Mouse (Mus musculus) spleen, postnatal 4 days (tissue): Measurements from ENCODE around the gene Ahnak.
"Not testable (repeated sequence)": the region's sequence is repeated elsewhere in the genome, so short reads cannot be mapped to it uniquely, and the experiment has no call there.

ENCODE experiments used
- DNase-seq, 2 experiments: peaks; one replicate each; pipeline ENCODE4 v3.0.0; 2022; ENCODE audit warnings: low spot score in 2 of 2

The Ahnak gene

DNA sequence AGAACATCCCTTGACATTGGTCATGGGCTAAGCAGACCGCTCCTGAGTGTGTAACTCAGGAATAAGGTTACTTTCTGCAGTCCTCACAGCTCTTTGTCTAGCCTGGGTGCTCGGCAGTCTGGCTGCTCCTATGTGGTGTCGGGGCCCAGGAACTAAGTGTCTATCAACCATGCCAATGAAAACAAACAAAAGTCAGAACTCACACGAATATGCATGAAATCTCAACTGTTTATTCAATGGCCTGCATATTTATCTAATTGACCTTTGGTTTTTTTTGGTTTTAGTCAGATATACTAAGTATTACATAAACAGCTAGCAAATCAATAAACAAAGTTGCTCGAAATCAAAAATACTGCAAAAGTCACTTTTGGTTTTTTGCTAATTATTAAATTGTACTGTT, 106.0 kb downstream of the Ahnak start:
- DNase-seq = no peak

DNA sequence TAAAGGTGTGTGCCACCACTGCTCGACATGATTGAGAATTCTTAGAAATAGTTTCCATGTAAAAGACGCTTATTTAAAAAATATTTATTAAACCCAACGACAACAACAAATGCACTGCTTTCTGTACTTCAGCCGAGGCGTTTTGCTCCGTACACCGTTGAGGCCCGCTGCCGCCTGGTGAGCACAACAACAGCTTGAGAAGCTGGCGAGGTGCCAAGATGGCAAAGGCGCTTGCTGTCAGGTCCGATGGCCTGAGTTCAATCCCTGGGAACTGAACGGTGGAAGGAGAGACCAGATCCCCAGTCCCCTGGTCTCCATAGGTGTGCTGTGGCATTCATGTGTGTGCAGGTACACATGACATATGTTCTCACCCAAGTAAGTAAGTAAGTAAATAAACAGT, 108.4 kb downstream of the Ahnak start:
- no peak for DNase-seq

DNA sequence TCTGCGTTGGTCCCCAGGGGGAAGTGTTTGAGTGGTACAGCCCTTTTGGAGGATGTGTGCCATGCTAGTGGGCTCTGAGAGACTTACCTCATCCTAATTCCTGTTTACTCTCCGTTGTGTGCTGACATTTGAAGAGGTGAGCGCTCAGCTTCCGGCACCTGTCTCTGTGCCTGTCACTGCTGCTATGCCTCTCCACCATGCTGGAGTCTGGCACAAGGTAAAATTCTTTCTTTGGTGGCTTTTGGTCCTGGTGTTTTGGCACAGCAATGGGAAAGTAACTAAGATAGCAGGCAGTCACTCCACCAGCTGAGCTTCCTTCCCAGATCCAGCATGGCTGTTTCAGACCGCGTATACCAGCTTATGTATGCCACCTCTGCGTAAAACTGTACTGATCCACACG, 110.7 kb downstream of the Ahnak start:
- no peak for DNase-seq

DNA sequence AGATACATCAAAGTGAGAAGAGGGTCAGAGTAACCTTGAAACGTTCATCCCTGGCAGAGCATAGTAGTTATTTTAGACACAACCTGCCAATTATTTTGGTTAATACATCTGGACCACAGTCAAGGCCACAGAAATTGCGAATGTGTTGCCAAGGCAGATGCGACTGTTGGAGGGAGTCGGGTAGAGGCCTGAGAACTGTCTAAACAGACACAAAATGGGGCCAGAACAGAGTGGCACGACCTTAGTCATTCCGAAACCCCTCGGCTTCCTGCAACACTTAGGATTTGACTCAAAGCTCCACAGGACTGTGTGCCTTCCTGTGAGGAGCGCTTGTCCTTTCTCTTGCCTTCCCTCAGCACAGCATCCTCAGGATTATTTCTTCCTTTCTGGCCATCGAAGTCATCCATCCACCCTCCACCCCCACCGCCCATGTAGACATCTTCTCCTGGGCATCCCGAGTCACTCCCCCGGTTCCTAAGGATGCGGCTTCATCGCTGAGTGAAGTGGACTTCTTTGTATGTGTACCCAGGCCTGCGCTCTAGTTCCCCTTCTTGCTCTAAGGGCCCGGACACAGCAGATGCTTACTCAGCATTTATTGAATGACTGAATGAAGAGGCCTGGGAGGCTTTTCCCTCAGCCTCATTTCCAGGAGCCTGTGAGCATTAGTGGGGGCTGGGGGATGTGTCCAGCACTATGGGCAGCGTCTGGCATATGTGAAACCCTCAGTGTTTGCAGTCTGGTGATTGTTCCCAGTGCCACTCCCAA, 111.4 kb downstream of the Ahnak start:
- no peak for DNase-seq

DNA sequence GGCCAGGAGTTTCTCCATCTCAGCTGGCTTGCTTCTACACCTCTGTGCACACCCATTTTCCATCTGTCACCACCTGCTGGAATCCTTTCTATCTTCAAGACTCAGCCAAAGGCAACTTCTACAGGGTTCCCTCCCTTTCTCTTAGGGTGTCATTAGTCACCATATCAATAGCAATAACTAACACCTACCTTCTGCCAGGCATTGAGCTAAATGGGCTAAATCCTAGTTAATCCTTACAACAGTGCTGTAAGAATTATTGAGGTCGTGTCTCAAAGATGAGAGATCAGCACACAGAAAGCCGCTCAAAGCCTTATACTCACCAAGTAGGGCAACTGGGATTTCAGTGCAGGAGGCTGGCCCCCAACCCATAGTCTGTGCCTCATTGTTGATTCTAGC, 112.0 kb downstream of the Ahnak start:
- no peak for DNase-seq

DNA sequence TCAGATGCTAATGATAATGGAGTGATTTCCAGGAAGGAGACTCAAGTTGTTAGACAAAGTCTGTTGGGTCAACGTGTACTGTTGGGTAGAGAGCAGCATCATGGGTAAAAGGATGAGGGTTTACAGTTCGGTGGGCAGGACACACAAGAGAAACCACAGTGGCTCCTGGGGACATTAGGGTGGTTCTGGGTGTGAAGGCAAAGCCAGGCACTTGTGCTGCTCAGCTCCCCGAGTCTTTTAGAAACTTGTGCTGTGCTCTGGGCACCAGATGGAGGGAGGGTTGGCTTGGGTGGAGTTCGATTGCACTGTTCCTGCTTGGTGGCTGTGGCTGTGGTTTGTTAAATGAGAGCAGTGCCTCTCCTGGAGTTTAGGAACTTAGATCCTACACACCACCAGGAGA, 114.9 kb downstream of the Ahnak start:
- no peak for DNase-seq

DNA sequence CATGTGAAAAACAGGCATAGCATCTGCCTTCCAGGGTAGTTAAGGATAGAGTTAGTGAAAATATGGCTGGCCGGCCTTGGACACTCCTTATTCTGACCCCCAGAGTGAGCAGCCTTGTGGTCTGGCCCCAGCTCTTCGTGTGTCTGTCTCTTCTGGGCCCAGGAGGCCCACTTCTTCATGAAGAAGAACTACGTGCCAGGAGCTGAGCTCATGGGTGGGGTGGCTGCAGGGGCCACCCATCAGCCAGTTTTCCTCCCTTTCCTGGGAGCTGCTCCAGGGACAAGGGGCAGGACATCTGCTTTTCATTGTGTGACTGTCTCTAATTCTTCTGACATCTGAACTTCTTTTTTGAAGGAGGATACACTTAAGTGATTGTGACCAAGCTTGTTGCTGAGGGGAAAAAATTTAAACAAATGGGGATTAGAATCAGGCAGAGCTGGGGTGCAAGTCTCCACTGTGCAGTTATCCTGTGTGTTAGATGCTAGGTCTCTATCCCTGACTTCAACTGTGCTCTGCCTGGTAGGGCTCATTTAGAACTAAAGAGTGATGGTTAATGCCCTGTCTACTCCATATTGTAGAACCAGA, 116.1 kb downstream of the Ahnak start:
- no peak for DNase-seq

DNA sequence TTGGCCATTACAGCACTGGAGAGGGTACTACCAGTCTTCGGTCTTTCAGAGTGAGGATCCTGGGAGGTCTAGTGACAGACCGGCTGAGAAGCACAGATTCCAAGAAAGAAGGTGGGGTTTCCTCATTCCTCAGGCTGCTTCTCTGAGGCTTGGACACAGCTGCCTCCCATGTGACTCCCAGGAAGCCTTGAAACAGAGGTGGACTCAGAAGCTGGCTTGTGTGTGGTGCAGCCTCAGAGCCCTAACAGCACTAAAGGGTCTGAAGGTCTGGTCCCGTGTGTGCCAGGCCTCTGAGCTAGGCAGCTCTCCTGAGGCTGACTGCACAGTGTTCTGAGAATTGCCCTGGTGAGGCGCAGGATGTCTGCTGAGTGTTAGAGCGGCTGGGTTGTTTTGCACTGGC, 117.0 kb downstream of the Ahnak start:
- DNase-seq = no peak

DNA sequence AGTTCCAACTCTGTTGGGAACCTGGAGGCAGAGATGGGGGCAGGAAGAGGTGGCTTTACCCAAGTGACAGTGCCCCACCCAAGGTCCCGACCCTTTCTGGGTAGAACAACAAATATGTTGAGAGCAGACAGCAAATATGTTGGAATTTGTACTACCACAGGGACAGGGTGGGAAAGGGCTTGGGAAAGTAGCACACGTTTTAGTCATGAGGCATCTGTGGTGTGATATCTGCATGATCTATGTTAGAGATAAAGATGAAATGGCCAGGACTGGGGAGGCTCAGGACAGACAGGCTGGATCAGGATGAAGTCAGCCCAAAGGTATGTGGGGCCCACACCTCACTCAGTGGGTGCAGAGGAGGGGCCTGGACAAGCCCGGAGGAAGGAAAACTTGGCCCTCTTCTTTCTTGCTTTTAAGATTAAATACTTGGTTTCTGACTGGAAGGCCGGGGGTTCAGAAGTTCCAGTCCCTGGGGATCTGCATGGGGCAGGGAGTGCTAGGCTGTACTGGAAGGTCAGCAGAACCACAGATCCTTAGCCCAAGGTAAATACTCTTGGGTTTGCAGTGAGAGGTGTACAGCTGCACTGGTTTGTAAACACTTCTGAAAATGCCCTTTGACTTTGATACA, 117.8 kb downstream of the Ahnak start:
- DNase-seq = no peak

DNA sequence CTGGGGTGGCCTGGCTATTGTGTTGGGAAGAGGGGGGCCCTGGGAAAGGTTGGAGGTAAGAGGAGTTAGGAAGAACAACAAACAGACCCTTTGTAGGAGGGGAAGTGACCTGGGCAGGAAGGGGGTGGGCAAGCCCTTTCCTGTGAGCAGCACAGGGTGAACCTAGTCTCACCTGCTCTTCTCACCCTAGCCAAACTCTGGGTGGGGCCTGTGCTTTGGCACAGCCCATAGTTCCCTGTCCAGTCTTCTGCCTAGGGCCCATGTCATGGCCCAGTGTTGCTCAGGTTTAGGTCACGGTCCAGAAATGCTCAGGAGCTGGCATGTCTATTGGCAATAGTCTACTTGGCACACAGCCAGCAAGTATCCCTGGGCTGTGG, 118.3 kb downstream of the Ahnak start:
- no peak for DNase-seq

DNA sequence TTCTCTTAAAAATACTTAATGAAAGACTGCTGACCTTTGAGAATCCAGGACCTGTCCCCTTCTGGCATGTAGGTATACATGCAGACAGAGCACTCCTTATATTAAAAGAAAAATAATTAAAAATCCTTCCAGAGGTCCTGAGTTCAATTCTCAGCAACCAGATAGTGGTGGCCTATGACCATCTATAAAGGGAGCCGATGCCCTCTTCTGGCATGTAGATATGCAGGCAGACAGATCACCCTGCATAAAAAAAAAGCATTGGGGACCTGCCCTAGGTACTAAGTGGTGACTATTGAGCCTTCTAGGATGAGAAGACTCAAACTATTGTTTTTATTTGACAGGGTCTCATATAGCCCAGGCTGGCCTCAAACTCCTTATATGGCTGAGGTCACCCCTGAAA, 119.5 kb downstream of the Ahnak start:
- DNase-seq = no peak

DNA sequence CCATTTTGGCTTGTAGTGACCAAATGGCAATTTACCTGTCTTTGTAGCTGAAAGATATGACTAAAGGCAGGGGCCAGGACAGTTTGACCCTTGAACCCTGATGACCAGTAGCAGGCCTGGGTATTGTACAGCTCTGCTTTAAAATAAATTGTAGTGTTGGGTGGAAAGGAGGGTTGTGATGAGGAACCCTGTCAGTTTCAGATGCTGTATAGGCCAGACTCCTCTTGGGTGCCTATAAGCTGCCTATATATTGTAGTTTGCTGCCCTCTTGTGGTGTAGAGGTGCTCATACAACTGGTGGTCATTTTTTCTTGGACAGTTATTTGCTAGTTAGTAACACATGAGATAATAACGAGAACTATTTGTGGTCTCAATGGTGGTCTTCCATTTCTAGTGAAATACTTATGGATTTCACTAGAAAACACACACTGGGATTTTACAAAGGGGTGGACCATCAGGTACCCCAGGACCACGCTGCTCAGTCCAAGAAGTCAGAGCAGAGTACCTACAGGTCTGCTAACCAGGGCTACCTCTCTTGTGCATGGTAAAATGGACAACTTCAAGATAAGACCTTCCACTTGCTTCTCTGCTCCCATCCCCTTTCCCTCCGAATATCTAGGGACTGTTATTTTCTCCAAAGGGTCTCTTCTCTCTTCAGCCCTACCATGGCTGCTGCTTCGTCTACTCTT, 121.2 kb downstream of the Ahnak start:
- DNase-seq = peak in 1 of 2 experiments; percentile 37

DNA sequence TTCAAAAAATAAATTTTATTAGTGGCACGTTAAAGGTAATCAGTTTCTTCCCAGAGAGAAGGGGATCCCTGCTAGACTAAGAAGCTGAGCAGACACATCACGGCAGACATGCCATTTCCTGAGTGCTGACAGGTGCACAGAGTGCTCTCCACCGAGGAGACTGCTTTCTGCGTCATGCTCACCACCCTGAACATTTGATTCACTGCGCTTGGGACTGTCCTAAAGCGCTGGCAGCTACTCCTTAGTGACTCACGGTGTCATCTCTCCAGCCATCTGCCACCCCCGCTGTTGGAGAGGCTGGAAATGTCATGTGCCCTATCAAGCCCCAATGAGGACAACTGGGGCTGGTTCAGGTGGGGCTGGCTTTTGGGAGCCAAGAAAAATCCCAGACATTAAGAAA, 123.0 kb downstream of the Ahnak start:
- DNase-seq = no peak

DNA sequence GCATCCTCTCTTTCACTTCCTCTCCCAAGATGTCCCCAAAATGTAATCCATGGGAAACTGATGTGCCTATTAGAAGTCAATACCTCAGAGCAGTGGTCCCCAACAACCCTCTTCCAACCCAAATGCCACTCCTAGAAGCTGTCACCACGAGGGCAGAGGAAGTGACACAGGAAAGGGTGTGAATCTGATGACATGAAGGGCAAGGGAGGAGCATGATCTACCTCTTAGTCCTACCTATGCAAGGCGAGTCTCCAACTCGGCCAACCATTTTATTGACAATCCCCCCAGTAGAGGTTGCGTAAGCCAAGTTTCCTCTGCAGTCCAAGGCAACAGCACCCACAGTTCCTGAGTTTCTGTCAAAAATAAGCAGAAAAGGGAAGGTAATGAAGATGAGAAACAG, 127.2 kb downstream of the Ahnak start:
- no peak for DNase-seq

DNA sequence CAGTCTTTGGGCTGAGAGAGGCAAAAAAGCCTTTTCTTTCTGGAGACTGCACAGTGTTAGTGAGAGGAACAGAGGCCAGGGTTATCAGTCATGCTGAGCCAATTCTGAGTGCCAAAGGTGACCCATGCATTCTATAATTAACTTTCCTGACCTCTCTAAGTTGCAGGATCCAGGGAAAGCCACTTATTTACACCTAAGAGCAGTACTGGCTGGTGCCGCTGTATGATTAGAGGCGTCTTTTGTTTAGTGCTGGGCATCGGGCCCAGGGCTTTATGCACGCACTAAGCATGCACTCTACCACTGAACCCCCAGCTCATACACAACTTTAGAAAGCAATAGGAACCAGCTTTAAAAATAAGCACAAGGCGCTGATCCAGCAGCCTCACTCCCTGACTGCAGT, 128.2 kb downstream of the Ahnak start:
- no peak for DNase-seq

DNA sequence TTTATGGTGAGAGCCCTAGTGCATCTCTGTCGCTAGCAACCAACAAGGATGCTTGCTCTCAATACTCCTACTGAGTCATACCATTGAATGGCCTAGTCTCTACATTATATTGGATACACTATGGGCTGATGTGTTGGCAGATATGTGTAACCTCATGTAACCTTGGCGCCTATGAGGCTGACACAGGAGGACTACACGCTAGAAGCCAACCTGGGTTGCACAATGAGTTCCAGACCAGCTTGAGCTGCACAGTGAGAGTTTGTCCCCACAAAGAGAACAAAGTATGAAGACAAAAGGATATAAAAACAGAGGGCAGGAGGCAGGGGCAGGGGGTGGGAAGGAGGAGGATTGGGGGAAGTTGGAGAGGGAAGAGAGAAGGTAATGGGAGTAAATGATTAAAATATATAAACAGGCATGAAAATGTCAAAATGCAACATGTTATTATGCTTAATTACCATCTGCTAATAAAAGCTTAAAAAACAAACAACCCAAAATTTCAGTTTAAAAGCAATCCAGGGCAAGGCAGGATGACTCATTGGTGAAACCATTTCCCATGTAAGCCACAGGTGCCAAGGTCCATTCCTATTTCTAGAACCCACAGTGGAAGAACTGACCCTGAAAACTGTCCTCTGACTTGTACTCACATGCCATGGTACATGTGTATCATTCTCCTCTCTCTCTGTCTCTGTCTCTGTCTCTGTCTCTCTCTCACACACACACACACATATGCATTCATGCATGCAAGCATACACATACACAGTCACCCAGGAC, 130.8 kb downstream of the Ahnak start:
- no peak for DNase-seq

DNA sequence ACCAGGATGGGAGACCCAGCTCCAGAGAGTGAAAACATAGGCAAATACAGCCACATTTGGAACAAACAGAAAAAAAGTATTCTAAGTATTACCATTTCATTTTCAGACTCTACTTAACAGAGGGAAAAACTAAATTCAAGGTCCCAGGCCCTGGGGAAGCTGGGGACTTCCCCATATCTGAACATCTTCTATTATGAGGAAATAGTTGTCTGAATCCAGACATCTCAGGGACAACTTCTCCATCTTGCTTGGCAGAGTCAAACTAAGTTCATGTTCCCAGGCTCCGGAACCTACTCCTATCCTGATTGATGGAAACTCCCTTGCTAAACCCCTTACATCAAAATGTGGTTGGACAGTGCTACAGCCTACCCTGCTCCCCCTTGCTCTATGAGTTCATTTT, 133.3 kb downstream of the Ahnak start:
- no peak for DNase-seq

DNA sequence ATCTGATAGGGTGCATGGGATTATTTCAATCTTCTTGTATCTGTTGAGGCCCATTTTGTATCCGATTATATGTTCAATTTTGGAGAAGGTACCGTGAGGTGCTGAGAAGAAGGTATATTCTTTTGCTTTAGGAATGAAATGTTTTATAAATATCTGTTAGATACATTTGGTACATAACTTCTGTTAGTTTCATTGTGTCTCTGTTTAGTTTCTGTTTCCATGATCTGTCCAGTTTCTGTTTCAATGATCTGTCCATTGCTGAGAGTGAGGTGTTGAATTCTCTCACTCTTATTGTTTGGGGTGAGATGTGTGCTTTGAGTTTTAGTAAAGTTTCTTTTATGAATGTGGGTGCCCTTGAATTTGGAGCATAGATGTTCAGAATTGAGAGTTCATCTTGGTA, 134.9 kb downstream of the Ahnak start:
- DNase-seq = not testable (repeated sequence)
